Mouse (Mus musculus): ENCODE measurements around the gene Gm20219.

DNA sequence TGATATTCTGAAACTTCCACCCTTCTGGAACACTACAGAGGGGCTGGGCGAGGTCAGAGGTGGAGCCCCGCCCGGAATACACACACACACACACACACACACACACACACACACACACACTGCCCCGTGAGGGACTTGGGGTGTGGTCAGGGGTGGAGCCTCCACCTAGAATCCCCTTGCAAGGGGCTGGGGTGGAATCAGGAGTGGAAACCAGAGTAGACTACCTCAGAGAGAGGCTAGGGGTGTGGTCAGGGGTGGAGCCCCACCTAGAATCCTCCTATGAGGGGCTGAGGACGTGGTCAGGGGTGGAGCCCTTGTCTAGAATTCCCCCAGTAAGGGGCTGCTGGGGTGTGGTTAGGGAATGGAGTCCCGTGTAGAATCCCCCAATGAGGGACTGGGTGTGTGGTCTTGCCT, 13.6 kb downstream of the Gm20219 start:
- TF ChIP-seq ZKSCAN1 (IDR thresholded peaks at IDR 0.05; ENCODE audit: low read depth, low read length), result no peak
- TF ChIP-seq EP300 (IDR thresholded peaks at IDR 0.05; ENCODE audit: low read depth in 1 of 2, low read length in 2 of 2), result no peak
- TF ChIP-seq ETS1 (IDR thresholded peaks at IDR 0.05; ENCODE audit: low read depth, low read length), result no peak
- TF ChIP-seq CTCF (IDR thresholded peaks at IDR 0.05 in 2 of 3, conservative IDR thresholded peaks at IDR 0.05 in 1 of 3; ENCODE audit: control insufficient read depth in 1 of 3, insufficient read depth in 1 of 3, low read depth in 2 of 3, low read length in 3 of 3, poor library complexity in 1 of 3, severe bottlenecking in 1 of 3), result no peak
- TF ChIP-seq POLR2A (IDR thresholded peaks at IDR 0.05; ENCODE audit: control insufficient read depth in 1 of 2, insufficient read depth in 1 of 2, low read depth in 1 of 2, low read length in 2 of 2, poor library complexity in 1 of 2), result no peak
- TF ChIP-seq MEF2A (IDR thresholded peaks at IDR 0.05; ENCODE audit: extremely low read depth, insufficient replicate concordance, low read depth, low read length, poor library complexity, severe bottlenecking), result no peak
- no peak for TF ChIP-seq RAD21 (IDR thresholded peaks at IDR 0.05; ENCODE audit: low read depth, low read length)
- no peak for TF ChIP-seq BHLHE40 (IDR thresholded peaks at IDR 0.05; ENCODE audit: borderline replicate concordance, low read depth, low read length)
- no peak for TF ChIP-seq POLR2AphosphoS5 (IDR thresholded peaks at IDR 0.05; ENCODE audit: borderline replicate concordance, low read depth, low read length)
- TF ChIP-seq MAFK (IDR thresholded peaks at IDR 0.05; ENCODE audit: borderline replicate concordance, low read depth, low read length), result no peak

Data from MEL (cell line).